Mouse (Mus musculus): Measurements from ENCODE around the gene Thsd4. TPM values are rescaled to one million over a fixed set of nuclear protein-coding genes. Genes with fewer than 3 reads are reported as not detected.
"Not testable (repeated sequence)": the region's sequence is repeated elsewhere in the genome, so short reads cannot be mapped to it uniquely, and the experiment has no call there.

The Thsd4 gene
- total RNA-seq, 2 experiments from 2014 or later: 7.5 to 8.9 TPM

- intact Hi-C loops (cut with DNase I): no loop called here
These were observed 573.1 kb downstream of the Thsd4 start for GRCm38 (mm10) chr9:59948691-59949250.

GRCm38 (mm10) chr9:59948226-59948625 is 573.6 kb downstream of the Thsd4 start:
- no peak for DNase-seq (ENCODE audit: low spot score in 2 of 2)
- intact Hi-C loops (cut with DNase I): no loop called here

More at GRCm38 (mm10) chr9:59948691-59949250, 573.1 kb downstream of the Thsd4 start:
- no peak for DNase-seq (ENCODE audit: low spot score in 2 of 2)

- intact Hi-C loops (cut with DNase I): no loop called here
- no peak for DNase-seq (ENCODE audit: low spot score in 2 of 2)
These were observed 574.6 kb downstream of the Thsd4 start for GRCm38 (mm10) chr9:59947271-59947670.

- no peak for DNase-seq (ENCODE audit: low spot score in 2 of 2)
- intact Hi-C loops (cut with DNase I): no loop called here
These were observed 576.6 kb downstream of the Thsd4 start for GRCm38 (mm10) chr9:59945241-59945640.

- DNase-seq (ENCODE audit: low spot score in 2 of 2): no peak
These were observed 578.0 kb downstream of the Thsd4 start for GRCm38 (mm10) chr9:59943826-59944225.

GRCm38 (mm10) chr9:59942501-59943085 is 579.3 kb downstream of the Thsd4 start:
- DNase-seq (ENCODE audit: low spot score in 2 of 2): no peak
- intact Hi-C loops (cut with DNase I): no loop called here

More at GRCm38 (mm10) chr9:59943826-59944225, 578.0 kb downstream of the Thsd4 start:
- intact Hi-C loops (cut with DNase I): no loop called here

GRCm38 (mm10) chr9:59941885-59942350 is 579.9 kb downstream of the Thsd4 start:
- no peak for DNase-seq (ENCODE audit: low spot score in 2 of 2)
- intact Hi-C loops (cut with DNase I): no loop called here

GRCm38 (mm10) chr9:59940913-59941884 is 580.6 kb downstream of the Thsd4 start:
- intact Hi-C loops (cut with DNase I): no loop called here
- DNase-seq (ENCODE audit: low spot score in 2 of 2): no peak

- no peak for DNase-seq (ENCODE audit: low spot score in 2 of 2)
- intact Hi-C loops (cut with DNase I): no loop called here
These were observed 582.2 kb downstream of the Thsd4 start for GRCm38 (mm10) chr9:59939691-59940090.

- intact Hi-C loops (cut with DNase I): no loop called here
- DNase-seq (ENCODE audit: low spot score in 2 of 2): no peak
These were observed 583.3 kb downstream of the Thsd4 start for GRCm38 (mm10) chr9:59938529-59938928.

GRCm38 (mm10) chr9:59935866-59936265 is 586.0 kb downstream of the Thsd4 start:
- DNase-seq (ENCODE audit: low spot score in 2 of 2); intact Hi-C loops (cut with DNase I): not testable (repeated sequence)

- no peak for DNase-seq (ENCODE audit: low spot score in 2 of 2)
- intact Hi-C loops (cut with DNase I): no loop called here
These were observed 591.6 kb downstream of the Thsd4 start for GRCm38 (mm10) chr9:59930248-59930647.

Other genes starting within 250 kb of the Thsd4 start
- gene Lrrc49, start 166.1 kb upstream of the Thsd4 start, total RNA-seq (2021): 10 to 100 TPM; 71.7 to 75.8 TPM
- 10 to 100 TPM; 34.8 to 35.5 TPM for gene Larp6, start 190.9 kb upstream of the Thsd4 start, total RNA-seq (2021)

Data from left cerebral cortex, postnatal 14 days (tissue).